Mouse (Mus musculus) urinary bladder, postnatal 36 days (tissue): ENCODE measurements around the gene Sept8.

Experiments used
- DNase-seq, 2 experiments: peaks; one replicate each; pipeline ENCODE4 v3.0.0; 2022; ENCODE audit warnings: low spot score in 2 of 2, mixed read lengths in 1 of 2

Sept8 gene

GRCm38 (mm10) chr11:53495417-53495816, 23.6 kb upstream of the Sept8 start:
- no peak for DNase-seq

- no peak for DNase-seq
These were observed 22.1 kb upstream of the Sept8 start for GRCm38 (mm10) chr11:53496946-53497345.

- DNase-seq, result peak in 1 of 2 experiments; percentile 65
These were observed 18.5 kb upstream of the Sept8 start for GRCm38 (mm10) chr11:53500569-53500968.

GRCm38 (mm10) chr11:53502039-53502765, 16.9 kb upstream of the Sept8 start:
- DNase-seq, result no peak

- no peak for DNase-seq
These were observed 15.3 kb upstream of the Sept8 start for GRCm38 (mm10) chr11:53503738-53504137.

GRCm38 (mm10) chr11:53504376-53504775, 14.7 kb upstream of the Sept8 start:
- no peak for DNase-seq

GRCm38 (mm10) chr11:53505026-53505663, 13.9 kb upstream of the Sept8 start:
- no peak for DNase-seq

GRCm38 (mm10) chr11:53507098-53507805, 11.8 kb upstream of the Sept8 start:
- DNase-seq, result no peak

GRCm38 (mm10) chr11:53508152-53508551, 10.9 kb upstream of the Sept8 start:
- peak in 1 of 2 experiments; percentile 78 for DNase-seq

- no peak for DNase-seq
These were observed 10.5 kb upstream of the Sept8 start for GRCm38 (mm10) chr11:53508591-53508990.

- no peak for DNase-seq
These were observed 8.7 kb upstream of the Sept8 start for GRCm38 (mm10) chr11:53510351-53510750.

GRCm38 (mm10) chr11:53516775-53517627, 2.1 kb upstream of the Sept8 start:
- DNase-seq, result no peak

GRCm38 (mm10) chr11:53518759-53519158, 298 bp upstream of the Sept8 start:
- DNase-seq, result no peak

- peak; percentile 48 to 55 for DNase-seq
These were observed 1.3 kb downstream of the Sept8 start for GRCm38 (mm10) chr11:53520122-53520978.

- DNase-seq, result peak in 1 of 2 experiments; percentile 25
These were observed 2.2 kb downstream of the Sept8 start for GRCm38 (mm10) chr11:53521120-53521820.

GRCm38 (mm10) chr11:53521821-53522131, 2.7 kb downstream of the Sept8 start:
- DNase-seq, result peak in 1 of 2 experiments; percentile 47

- DNase-seq, result no peak
These were observed 3.3 kb downstream of the Sept8 start for GRCm38 (mm10) chr11:53522362-53522761.

GRCm38 (mm10) chr11:53522930-53523329, 3.9 kb downstream of the Sept8 start:
- no peak for DNase-seq

- DNase-seq, result no peak
These were observed 4.7 kb downstream of the Sept8 start for GRCm38 (mm10) chr11:53523545-53524405.
